Mouse (Mus musculus) frontal cortex, adult 2 months (tissue): ENCODE results near the gene Ccr7. TPM values are rescaled to one million over a fixed set of nuclear protein-coding genes. Genes with fewer than 3 reads are reported as not detected.

Source experiments
- DNase-seq, 2 experiments: peaks; one replicate each; pipeline ENCODE4 v3.0.0; 2022; ENCODE audit warnings: low spot score in 1 of 2; ENCODE audit errors: extremely low spot score in 1 of 2
- polyA plus RNA-seq: library from polyadenylated mRNA; depleted of rRNA; stranded (reverse); fragments of >200 nt; gene quantifications from 2 replicates; pipeline ENCODE4 v1.2.3, GENCODE M21; 2012

The Ccr7 gene
- polyA plus RNA-seq, 1 experiment = 0.14 TPM

GRCm38 (mm10) chr11:99155817-99156216 is 940 bp upstream of the Ccr7 start:
- DNase-seq = no peak

- DNase-seq = no peak
These were observed 817 bp downstream of the Ccr7 start for GRCm38 (mm10) chr11:99153767-99154753.

GRCm38 (mm10) chr11:99152323-99153144 is 2.3 kb downstream of the Ccr7 start:
- no peak for DNase-seq

GRCm38 (mm10) chr11:99151333-99151930 is 3.4 kb downstream of the Ccr7 start:
- no peak for DNase-seq

GRCm38 (mm10) chr11:99150889-99151288 is 4.0 kb downstream of the Ccr7 start:
- no peak for DNase-seq

GRCm38 (mm10) chr11:99149898-99150757 is 4.7 kb downstream of the Ccr7 start:
- peak; percentile 54 to 92 for DNase-seq

- peak in 1 of 2 experiments; percentile 59 for DNase-seq
These were observed 5.8 kb downstream of the Ccr7 start for GRCm38 (mm10) chr11:99148896-99149703.

GRCm38 (mm10) chr11:99148400-99148799 is 6.5 kb downstream of the Ccr7 start:
- DNase-seq = no peak

GRCm38 (mm10) chr11:99147920-99148289 is 7.0 kb downstream of the Ccr7 start:
- DNase-seq = no peak

- DNase-seq = peak; percentile 68 to 79
These were observed 7.6 kb downstream of the Ccr7 start for GRCm38 (mm10) chr11:99147041-99147919.

GRCm38 (mm10) chr11:99146558-99146957 is 8.3 kb downstream of the Ccr7 start:
- DNase-seq = no peak

- DNase-seq = no peak
These were observed 9.1 kb downstream of the Ccr7 start for GRCm38 (mm10) chr11:99145765-99146164.

- DNase-seq = no peak
These were observed 9.9 kb downstream of the Ccr7 start for GRCm38 (mm10) chr11:99144940-99145339.

- DNase-seq = no peak
These were observed 10.4 kb downstream of the Ccr7 start for GRCm38 (mm10) chr11:99144456-99144855.

- DNase-seq = no peak
These were observed 11.5 kb downstream of the Ccr7 start for GRCm38 (mm10) chr11:99143123-99144082.

GRCm38 (mm10) chr11:99142493-99143095 is 12.3 kb downstream of the Ccr7 start:
- DNase-seq = no peak

- no peak for DNase-seq
These were observed 12.8 kb downstream of the Ccr7 start for GRCm38 (mm10) chr11:99142046-99142445.
